Mouse (Mus musculus) CH12.LX (cell line): ENCODE measurements around the gene Gdf3. TPM values are rescaled to one million over a fixed set of nuclear protein-coding genes. Genes with fewer than 3 reads are reported as not detected.
"Not testable (repeated sequence)": the region's sequence is repeated elsewhere in the genome, so short reads cannot be mapped to it uniquely, and the experiment has no call there.

ENCODE experiments used
- DNase-seq: peaks from one replicate; pipeline ENCODE4 v3.0.0-alpha.2; 2013; ENCODE audit errors: extremely low read depth
- H3K27ac ChIP-seq: 2 replicates; pipeline ENCODE4 v1.5.1; 2012; ENCODE audit warnings: low read depth, mild to moderate bottlenecking, control low read depth, moderate library complexity; ENCODE audit not compliant: insufficient read depth
- H3K27me3 ChIP-seq: replicated peaks from 2 replicates; pipeline ENCODE3; 2012; ENCODE audit warnings: inconsistent platforms
- H3K36me3 ChIP-seq, 2 experiments: replicated peaks in 1 of 2; 2 replicates each; pipeline versions ENCODE3 to v1.6.1; 2012; ENCODE audit warnings: inconsistent platforms in 1 of 2, low read length in 1 of 2, mild to moderate bottlenecking in 1 of 2, mixed read lengths in 1 of 2, moderate library complexity in 1 of 2; ENCODE audit not compliant: control insufficient read depth in 1 of 2, insufficient read depth in 1 of 2
- H3K4me1 ChIP-seq, 2 experiments: 2 replicates each; pipeline ENCODE4 v1.6.1; 2012; ENCODE audit warnings: inconsistent platforms in 1 of 2, moderate library complexity in 1 of 2; ENCODE audit not compliant: insufficient read depth in 2 of 2, control insufficient read depth in 1 of 2
- H3K4me2 ChIP-seq: 2 replicates; pipeline ENCODE4 v1.6.1; 2012; ENCODE audit warnings: low read depth, mild to moderate bottlenecking, control low read depth; ENCODE audit not compliant: poor library complexity, insufficient read depth, severe bottlenecking
- H3K4me3 ChIP-seq, 3 experiments: fragments of 150-350 bp in 1 of 3; sonication (generic) in 1 of 3; replicated peaks in 1 of 3; 2 replicates each; pipeline versions ENCODE3 to v1.5.1; 2011 to 2012; ENCODE audit warnings: low read depth in 2 of 3, low read length in 2 of 3, mild to moderate bottlenecking in 2 of 3, moderate library complexity in 2 of 3, control low read depth in 1 of 3, improper control_type of control experiment in 1 of 3, inconsistent platforms in 1 of 3, mixed read lengths in 1 of 3; ENCODE audit not compliant: poor library complexity in 1 of 3
- H3K79me2 ChIP-seq: replicated peaks from 2 replicates; pipeline ENCODE4 v1.6.1; 2012; ENCODE audit warnings: mild to moderate bottlenecking, moderate library complexity; ENCODE audit not compliant: control insufficient read depth, poor library complexity, insufficient read depth, severe bottlenecking; ENCODE audit errors: extremely low read depth
- H3K9ac ChIP-seq: 2 replicates; pipeline ENCODE4 v1.6.1; 2012; ENCODE audit warnings: low read depth, mild to moderate bottlenecking, control low read depth, moderate library complexity; ENCODE audit not compliant: insufficient read depth
- H3K9me3 ChIP-seq: replicated peaks from 2 replicates; pipeline ENCODE3; 2012; ENCODE audit warnings: low read length, inconsistent platforms, mixed read lengths
- ELF1 ChIP-seq: IDR thresholded peaks from 2 replicates; pipeline ENCODE4 v1.6.1; 2014; ENCODE audit warnings: low read depth, mild to moderate bottlenecking, inconsistent platforms, low read length, improper control_type of control experiment
- ETS1 ChIP-seq: conservative IDR thresholded peaks from 2 replicates; pipeline ENCODE4 v1.6.1; 2012; ENCODE audit warnings: low read depth, mild to moderate bottlenecking, inconsistent platforms, low read length, improper control_type of control experiment, moderate library complexity
- JUN ChIP-seq: IDR thresholded peaks from 2 replicates; pipeline ENCODE4 v1.6.1; 2011; ENCODE audit warnings: low read depth, mild to moderate bottlenecking, low read length, improper control_type of control experiment, moderate library complexity; ENCODE audit not compliant: insufficient read depth
- KAT2A ChIP-seq: IDR thresholded peaks from 2 replicates; pipeline ENCODE4 v1.6.1; 2012; ENCODE audit warnings: low read length, improper control_type of control experiment, inconsistent platforms; ENCODE audit not compliant: insufficient replicate concordance
- MAZ ChIP-seq: IDR thresholded peaks from 2 replicates; pipeline ENCODE4 v1.6.1; 2012; ENCODE audit warnings: low read depth, mild to moderate bottlenecking, inconsistent platforms, low read length, improper control_type of control experiment, moderate library complexity
- NELFE ChIP-seq: IDR thresholded peaks from 2 replicates; pipeline ENCODE4 v1.6.1; 2011; ENCODE audit warnings: low read depth, low read length, improper control_type of control experiment
- POLR2A ChIP-seq: IDR thresholded peaks from 2 replicates; pipeline ENCODE4 v1.6.1; 2011; ENCODE audit warnings: low read depth, mild to moderate bottlenecking, improper control_type of control experiment, low read length
- POLR2AphosphoS2 ChIP-seq: IDR thresholded peaks from 2 replicates; pipeline ENCODE4 v1.6.1; 2011; ENCODE audit warnings: low read depth, low read length, improper control_type of control experiment
- RAD21 ChIP-seq: IDR thresholded peaks from 2 replicates; pipeline ENCODE4 v1.6.1; 2011; ENCODE audit warnings: low read depth, mild to moderate bottlenecking, low read length, improper control_type of control experiment, moderate library complexity
- SMC3 ChIP-seq: IDR thresholded peaks from 2 replicates; pipeline ENCODE4 v1.6.1; 2011; ENCODE audit warnings: low read depth, low read length, improper control_type of control experiment
- TBP ChIP-seq: conservative IDR thresholded peaks from 2 replicates; pipeline ENCODE4 v1.6.1; 2011; ENCODE audit warnings: low read depth, low read length, improper control_type of control experiment
- UBTF ChIP-seq: IDR thresholded peaks from 2 replicates; pipeline ENCODE4 v1.6.1; 2012; ENCODE audit warnings: low read depth, mild to moderate bottlenecking, inconsistent platforms, low read length, improper control_type of control experiment, moderate library complexity
- USF2 ChIP-seq: conservative IDR thresholded peaks from 2 replicates; pipeline ENCODE4 v1.6.1; 2011; ENCODE audit warnings: low read depth, low read length, improper control_type of control experiment
- ZC3H11A ChIP-seq: IDR thresholded peaks from 2 replicates; pipeline ENCODE4 v1.6.1; 2012; ENCODE audit warnings: low read depth, mild to moderate bottlenecking, inconsistent platforms, low read length, improper control_type of control experiment
- ZKSCAN1 ChIP-seq: IDR thresholded peaks from 2 replicates; pipeline ENCODE4 v1.6.1; 2012; ENCODE audit warnings: low read depth, inconsistent platforms, low read length, improper control_type of control experiment, borderline replicate concordance
- dilution Hi-C: fragments of 300-500 bp; cut with MboI; formaldehyde crosslinking; loops from 2 replicates; pipeline ENCODE4 v1.14.3; 2020; ENCODE audit warnings: low sequenced_read_pairs; ENCODE audit not compliant: extremely low pct_unique_long_range_greater_than_20kb, extremely low pct_ligation_motif_present
- in situ Hi-C: fragments of 300-500 bp; cut with MboI; formaldehyde crosslinking; loops from 3 replicates; pipeline ENCODE4 v1.14.3; 2019; ENCODE audit warnings: low sequenced_read_pairs, low pct_ligation_motif_present, low pct_unique_long_range_greater_than_20kb, mixed read lengths
- polyA plus RNA-seq: library from polyadenylated mRNA; unstranded; fragments of >175 nt; gene quantifications from 2 replicates; pipeline ENCODE4 v1.2.1, GENCODE M21; 2012; ENCODE audit warnings: low read depth; ENCODE audit not compliant: insufficient read length
- total RNA-seq, 2 experiments: library from RNA; depleted of rRNA; stranded (reverse); fragments of 300-350 nt in 1 of 2; fragments of >200 nt in 1 of 2; gene quantifications; 2 replicates each; pipeline ENCODE4 v1.2.3; 2012 to 2014

Gene Gdf3
- total and polyA plus RNA-seq, 3 experiments: not detected

GRCm38 (mm10) chr6:122579086-122579485, 30.8 kb downstream of the Gdf3 start:
- in situ Hi-C loops: no loop called here
- no peaks in the 10 kb centered on the region for H3K79me2 ChIP-seq
- H3K36me3 ChIP-seq: peaks cover 37 to 71% of the 10 kb centered on the region in 2 experiments
- no peak for TF ChIP-seq TBP
- TF ChIP-seq KAT2A: no peak
- no peak for TF ChIP-seq UBTF
- no peak for TF ChIP-seq POLR2AphosphoS2
- TF ChIP-seq JUN: no peak
- no peak for TF ChIP-seq SMC3
- TF ChIP-seq ELF1: no peak
- TF ChIP-seq NELFE: no peak
- TF ChIP-seq MAZ: no peak
- TF ChIP-seq RAD21: no peak
- peaks cover 0 to 7% of the 10 kb centered on the region in 2 experiments; a peak in 2 of 4 replicates for H3K4me1 ChIP-seq
- H3K4me2 ChIP-seq: no peak overlapping the region
- dilution Hi-C loops: no loop called here
- H3K9me3 ChIP-seq: peaks cover 4% of the 10 kb centered on the region
- no peak overlapping the region for H3K4me3 ChIP-seq
- no peaks in the 10 kb centered on the region for H3K27me3 ChIP-seq
- no peak overlapping the region for H3K27ac ChIP-seq
- H3K9ac ChIP-seq: no peak overlapping the region
- DNase-seq: no peak

GRCm38 (mm10) chr6:122577030-122577429, 32.9 kb downstream of the Gdf3 start:
- dilution Hi-C loops: no loop called here
- Histone ChIP-seq H3K4me2 (no peak overlapping the region), H3K9ac (no peak overlapping the region), H3K4me1 (peaks cover 0 to 16% of the 10 kb centered on the region in 2 experiments; a peak in 2 of 4 replicates)
- in situ Hi-C loops: no loop called here
- no peak for DNase-seq
- TF ChIP-seq USF2: no peak
- no peak for TF ChIP-seq ETS1
- TF ChIP-seq POLR2A: no peak
- TF ChIP-seq ZKSCAN1: no peak
- TF ChIP-seq ZC3H11A: no peak
- TF ChIP-seq, all 38 proteins: peak for 0
- Histone ChIP-seq H3K36me3 (peaks cover 29 to 53% of the 10 kb centered on the region in 2 experiments), H3K27ac (no peak overlapping the region), H3K4me3 (no peak overlapping the region), H3K9me3 (no peaks in the 10 kb centered on the region), H3K27me3 (no peaks in the 10 kb centered on the region), H3K79me2 (no peaks in the 10 kb centered on the region)

- H3K27ac ChIP-seq, H3K9me3 ChIP-seq, H3K79me2 ChIP-seq, H3K4me2 ChIP-seq, H3K27me3 ChIP-seq, in situ Hi-C loops, H3K9ac ChIP-seq, H3K4me3 ChIP-seq, DNase-seq, dilution Hi-C loops: not testable (repeated sequence)
- H3K36me3 ChIP-seq: peaks cover 13 to 35% of the 10 kb centered on the region in 2 experiments
- peaks cover 7 to 36% of the 10 kb centered on the region in 2 experiments; a peak in 3 of 4 replicates for H3K4me1 ChIP-seq
Measured at GRCm38 (mm10) chr6:122575037-122575436, 34.9 kb downstream of the Gdf3 start.
